Mouse (Mus musculus): ENCODE results near the gene Hnrnph2. TPM values are rescaled to one million over a fixed set of nuclear protein-coding genes. Genes with fewer than 3 reads are reported as not detected.

Gene Hnrnph2
- polyA plus RNA-seq, 3 experiments from 2014 or later, result 96.0 to 102 (median 98.8) TPM

DNA sequence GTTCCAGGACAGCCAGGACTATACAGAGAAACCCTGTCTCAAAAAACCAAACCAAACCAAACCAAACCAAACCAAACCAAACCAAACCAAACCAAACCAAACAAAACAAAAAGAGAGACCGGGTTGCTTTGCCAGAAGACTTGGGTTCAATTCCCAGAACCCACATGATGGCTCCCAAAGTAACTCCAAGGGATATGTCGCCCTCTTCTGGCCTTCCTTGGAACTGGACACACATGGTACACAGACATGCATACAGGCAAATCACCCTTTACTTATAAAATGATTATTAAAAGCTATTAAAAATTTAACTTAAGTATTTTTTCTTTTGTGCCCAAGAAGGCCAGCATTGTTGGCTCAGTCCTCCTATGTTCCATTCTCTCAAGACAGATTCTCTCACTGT is 13.3 kb downstream of the Hnrnph2 start:
- ATAC-seq, result no peak

DNA sequence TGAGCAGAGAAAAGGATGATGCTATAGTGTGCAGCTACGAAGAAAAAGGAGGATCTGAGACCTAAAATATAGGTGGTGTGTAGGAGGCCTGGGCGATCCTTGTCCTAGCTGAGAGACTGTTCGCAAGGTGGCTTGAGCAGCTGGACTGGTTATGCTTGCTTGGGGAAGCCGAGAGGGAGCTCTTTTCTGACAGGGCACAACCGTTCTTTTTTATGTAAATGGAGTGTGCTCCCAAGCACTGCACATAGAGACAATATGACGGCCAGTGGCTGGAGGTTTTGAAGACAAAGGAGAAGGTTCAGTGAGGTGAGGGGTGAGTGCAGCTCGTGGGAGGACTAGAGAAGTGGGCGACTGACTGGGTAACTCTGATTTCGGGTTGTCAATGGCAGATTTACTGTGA is 18.7 kb downstream of the Hnrnph2 start:
- no peak for ATAC-seq

- no peak for ATAC-seq
Measured at GRCm38 (mm10) chrX:134620254-134620865, 19.4 kb downstream of the Hnrnph2 start.

DNA sequence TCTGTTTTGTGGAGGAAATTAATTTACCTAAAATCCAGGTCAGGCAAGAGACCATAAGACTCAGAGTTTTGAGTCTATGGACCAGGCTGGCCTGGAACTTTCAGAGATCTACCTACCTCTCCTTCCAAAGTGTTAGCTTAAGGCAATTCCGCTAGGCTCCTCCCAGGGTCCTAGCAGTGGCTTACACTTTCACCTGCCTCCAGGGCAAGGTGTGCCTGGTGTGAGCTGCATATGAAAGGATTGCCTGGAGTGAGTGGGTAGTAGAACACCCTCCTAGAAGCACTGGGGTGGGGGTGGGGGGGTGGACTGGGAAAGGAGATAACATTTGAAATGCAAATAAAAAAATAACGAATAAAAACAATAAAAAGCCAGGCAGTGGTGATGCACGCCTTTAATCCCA is 20.7 kb downstream of the Hnrnph2 start:
- no peak for ATAC-seq

DNA sequence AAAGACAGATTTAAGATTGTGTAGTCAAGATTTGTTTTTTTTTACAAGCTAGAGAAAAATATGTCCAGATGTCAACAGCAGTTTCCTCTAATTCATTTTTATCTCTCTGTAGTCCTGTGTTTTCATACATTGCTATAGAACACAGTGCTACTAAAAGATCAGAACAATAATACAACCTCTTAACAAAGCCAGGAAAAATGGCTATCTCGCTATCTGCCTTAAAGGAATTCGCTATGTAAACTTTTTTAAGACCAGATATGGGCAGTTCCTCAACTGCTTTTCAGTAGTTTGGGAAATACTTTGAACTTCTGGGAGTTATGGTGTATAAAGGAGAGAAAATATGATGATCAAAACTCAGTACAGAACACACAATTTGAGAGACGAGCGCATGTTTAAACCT is 22.4 kb downstream of the Hnrnph2 start:
- ATAC-seq, result no peak

- no peak for ATAC-seq
Measured at GRCm38 (mm10) chrX:134628200-134628599, 27.2 kb downstream of the Hnrnph2 start.

DNA sequence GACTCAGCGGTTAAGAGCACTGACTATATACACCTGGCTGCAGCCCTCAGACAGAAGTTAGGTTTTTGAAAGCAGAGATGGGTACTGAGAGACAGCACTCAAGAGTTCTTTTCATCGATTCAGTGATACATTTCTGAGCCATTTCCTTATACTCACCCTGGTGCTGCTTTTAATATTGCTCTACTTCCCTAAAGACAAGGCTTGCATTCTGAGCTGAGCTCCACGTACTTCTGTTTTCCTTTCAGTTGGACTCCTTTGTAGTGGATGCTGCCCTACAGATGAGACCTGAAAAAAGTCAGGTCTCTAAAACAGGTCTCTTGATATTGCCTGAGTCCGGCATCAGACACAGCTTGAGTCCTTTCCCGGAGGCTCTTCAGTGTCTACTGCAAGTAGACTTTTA is 31.7 kb downstream of the Hnrnph2 start:
- ATAC-seq, result no peak

GRCm38 (mm10) chrX:134635111-134635510 is 34.1 kb downstream of the Hnrnph2 start:
- ATAC-seq, result no peak

GRCm38 (mm10) chrX:134635860-134636259 is 34.9 kb downstream of the Hnrnph2 start:
- ATAC-seq, result no peak

GRCm38 (mm10) chrX:134641000-134641760 is 40.2 kb downstream of the Hnrnph2 start:
- ATAC-seq, result peak; percentile 93

- no peak for ATAC-seq
Measured at GRCm38 (mm10) chrX:134646338-134646737, 45.4 kb downstream of the Hnrnph2 start.

DNA sequence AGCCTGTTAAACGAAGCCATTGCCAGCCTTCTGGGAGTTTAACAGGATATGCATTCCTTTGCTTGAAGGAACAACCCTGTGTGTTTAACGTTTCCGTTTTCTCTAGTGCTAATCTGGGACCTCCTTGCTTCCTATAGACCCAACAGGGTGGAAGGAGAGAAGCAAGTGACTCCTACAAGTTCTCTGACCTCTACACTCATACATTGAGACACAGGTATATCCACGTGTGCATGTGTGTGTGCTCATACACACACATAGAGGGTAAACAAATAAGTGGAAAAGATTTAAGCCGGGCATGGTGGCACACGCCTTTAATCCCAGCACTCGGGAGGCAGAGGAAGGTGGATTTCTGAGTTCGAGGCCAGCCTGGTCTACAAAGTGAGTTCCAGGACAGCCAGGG is 46.4 kb downstream of the Hnrnph2 start:
- ATAC-seq, result no peak

- ATAC-seq, result peak; percentile 86
Measured at GRCm38 (mm10) chrX:134648031-134648692, 47.2 kb downstream of the Hnrnph2 start.

DNA sequence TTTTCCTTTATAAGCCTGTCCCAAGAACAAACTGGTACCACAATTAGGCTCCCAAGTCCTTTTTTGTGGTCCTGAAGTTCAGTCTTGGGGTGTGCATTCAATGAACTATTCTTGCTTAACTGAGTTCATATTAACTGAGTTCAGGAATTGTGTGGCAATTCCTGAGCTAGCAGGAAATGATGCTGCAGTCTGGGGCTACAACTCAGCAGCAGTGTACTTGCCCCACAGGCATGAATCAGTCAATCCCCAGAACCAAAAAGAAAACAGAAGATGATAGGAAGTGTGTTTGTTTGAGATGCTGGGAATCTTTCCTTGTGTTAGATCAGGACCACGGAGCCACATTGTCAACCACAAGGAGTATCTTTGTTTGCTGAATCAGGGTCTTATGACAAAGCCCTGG is 51.1 kb downstream of the Hnrnph2 start:
- ATAC-seq, result no peak

Other genes starting within 250 kb of the Hnrnph2 start
- gene Drp2, start 196.6 kb upstream of the Hnrnph2 start, polyA plus RNA-seq (2017; shearing (Covaris generic)), result under 1 TPM in 1 of 3 experiments, not detected in 2; 0.16 TPM
- gene Taf7l, start 124.7 kb upstream of the Hnrnph2 start, polyA plus RNA-seq (2017; shearing (Covaris generic)), result not detected
- 10 to 100 TPM; 26.3 to 31.8 (median 30.4) TPM for gene Timm8a1, start 59.3 kb upstream of the Hnrnph2 start, polyA plus RNA-seq (2017; shearing (Covaris generic))
- gene Btk, start 17.6 kb upstream of the Hnrnph2 start, polyA plus RNA-seq (2017; shearing (Covaris generic)), result 1 to 10 TPM in 2 of 3 experiments, under 1 TPM in 1; 0.54 to 1.2 (median 1.1) TPM
- 100 to 1,000 TPM; 370 to 723 (median 685) TPM for gene Rpl36a, start 15.5 kb upstream of the Hnrnph2 start, polyA plus RNA-seq (2017; shearing (Covaris generic))
- 1 to 10 TPM; 3.1 to 5.2 (median 3.5) TPM for gene Gla, start 54 bp upstream of the Hnrnph2 start, polyA plus RNA-seq (2017; shearing (Covaris generic))
- 1 to 10 TPM in 1 of 3 experiments, under 1 TPM in 2; 0.54 to 1.0 (median 0.62) TPM for gene Armcx4, start 85.3 kb downstream of the Hnrnph2 start, polyA plus RNA-seq (2017; shearing (Covaris generic))
- gene Armcx1, start 116.8 kb downstream of the Hnrnph2 start, polyA plus RNA-seq (2017; shearing (Covaris generic)), result 1 to 10 TPM in 2 of 3 experiments, under 1 TPM in 1; 0.54 to 4.6 (median 1.4) TPM
- gene Armcx6, start 150.2 kb downstream of the Hnrnph2 start, polyA plus RNA-seq (2017; shearing (Covaris generic)), result 1 to 10 TPM in 2 of 3 experiments, under 1 TPM in 1; 0.80 to 2.5 (median 1.7) TPM
- 10 to 100 TPM in 2 of 3 experiments, 1 to 10 TPM in 1; 9.8 to 15.9 (median 12.1) TPM for gene Armcx3, start 155.4 kb downstream of the Hnrnph2 start, polyA plus RNA-seq (2017; shearing (Covaris generic))
- 10 to 100 TPM in 1 of 3 experiments, 1 to 10 TPM in 2; 2.5 to 11.0 (median 9.6) TPM for gene Armcx2, start 208.0 kb downstream of the Hnrnph2 start, polyA plus RNA-seq (2017; shearing (Covaris generic))

All from inflammation-experienced regulatory T-cells, adult 6 months (primary cell).